Mouse (Mus musculus) liver, postnatal 0 days (tissue): ENCODE data around the gene Acsl6. TPM values are rescaled to one million over a fixed set of nuclear protein-coding genes. Genes with fewer than 3 reads are reported as not detected.

Experiments used
- ATAC-seq: fragments of 200-750 bp; cut with Nextera tagmentation; 2 replicates; pipeline ENCODE4 v1.8.0; 2017; ENCODE audit warnings: mild to moderate bottlenecking, moderate library complexity
- DNase-seq: peaks from one replicate; pipeline ENCODE4 v3.0.0-alpha.2; 2016
- H3K27ac ChIP-seq: fragments of 300-500 bp; sonication (generic); 2 replicates; pipeline ENCODE4 v1.5.1; 2014; ENCODE audit warnings: antibody characterized with exemption, moderate library complexity, mild to moderate bottlenecking, low read depth
- H3K27me3 ChIP-seq: fragments of 300-500 bp; sonication (generic); 2 replicates; pipeline ENCODE4 v1.6.1; 2014; ENCODE audit warnings: low read length, control low read depth, mixed read lengths; ENCODE audit not compliant: insufficient read depth
- H3K36me3 ChIP-seq: fragments of 300-500 bp; sonication (generic); replicated peaks from 2 replicates; pipeline ENCODE4 v1.6.1; 2014; ENCODE audit warnings: mild to moderate bottlenecking, control low read depth, low read length, moderate library complexity, mixed read lengths; ENCODE audit not compliant: insufficient read depth
- H3K4me1 ChIP-seq: fragments of 300-500 bp; sonication (generic); 2 replicates; pipeline ENCODE4 v1.6.1; 2014; ENCODE audit warnings: antibody characterized with exemption, mild to moderate bottlenecking, control low read depth; ENCODE audit not compliant: insufficient read depth
- H3K4me2 ChIP-seq: fragments of 300-500 bp; sonication (generic); 2 replicates; pipeline ENCODE4 v1.6.1; 2014; ENCODE audit warnings: low read depth, mild to moderate bottlenecking, low read length, moderate library complexity, mixed read lengths
- H3K4me3 ChIP-seq: fragments of 300-500 bp; sonication (generic); 2 replicates; pipeline ENCODE4 v1.5.1; 2014; ENCODE audit warnings: low read depth, low read length
- H3K9ac ChIP-seq: fragments of 300-500 bp; sonication (generic); replicated peaks from 2 replicates; pipeline ENCODE4 v1.6.1; 2014; ENCODE audit warnings: mild to moderate bottlenecking, moderate library complexity
- H3K9me3 ChIP-seq: fragments of 300-500 bp; sonication (generic); 2 replicates; pipeline ENCODE4 v1.6.1; 2016; ENCODE audit warnings: mild to moderate bottlenecking, control low read depth, low read length, mixed read lengths
- CTCF ChIP-seq: sonication (generic); IDR thresholded peaks from 2 replicates; pipeline ENCODE4 v1.5.1; 2016; ENCODE audit warnings: antibody characterized with exemption, low read depth
- EP300 ChIP-seq: IDR thresholded peaks from 2 replicates; pipeline ENCODE4 v1.6.1; 2016; ENCODE audit warnings: antibody characterized with exemption, low read depth, mild to moderate bottlenecking
- WGBS: fragments of 180-500 bp; shearing (Covaris S2); extraction: QIAGEN DNeasy Blood & Tissue Kit; methylation state at CpG from one replicate; pipeline ENCODE4 v1.1.7; 2014; ENCODE audit not compliant: insufficient replicate concordance; 5-methylcytosine and 5-hydroxymethylcytosine counted together
- polyA plus RNA-seq: library from polyadenylated mRNA; unstranded; fragments of >200 nt; fragmentation: Nextera tagmentation; extraction: Ambion mirVana; gene quantifications from 2 replicates; pipeline ENCODE4 v1.2.1, GENCODE M21; 2015

Acsl6 gene
- polyA plus RNA-seq, 1 experiment from 2014 or later, result 0.49 TPM

- no peaks in the 10 kb centered on the region for H3K36me3 ChIP-seq
- H3K27ac ChIP-seq, result no peak overlapping the region
- 26% methylated on average over 3 of the region's 3 CpGs for WGBS
- no peak overlapping the region for H3K9ac ChIP-seq
- TF ChIP-seq CTCF, result no peak
- peak; percentile 69; the same call in 1 of the 2 replicates for TF ChIP-seq EP300
- no peak overlapping the region for H3K4me3 ChIP-seq
- H3K9me3 ChIP-seq, result no peaks in the 10 kb centered on the region
- no peak overlapping the region for H3K4me2 ChIP-seq
- no peaks in the 10 kb centered on the region for H3K4me1 ChIP-seq
- H3K27me3 ChIP-seq, result no peaks in the 10 kb centered on the region
- no peak for DNase-seq
- peak; percentile 74 for ATAC-seq
Measured at GRCm38 (mm10) chr11:54314740-54315139, 11.1 kb downstream of the Acsl6 start.

DNA sequence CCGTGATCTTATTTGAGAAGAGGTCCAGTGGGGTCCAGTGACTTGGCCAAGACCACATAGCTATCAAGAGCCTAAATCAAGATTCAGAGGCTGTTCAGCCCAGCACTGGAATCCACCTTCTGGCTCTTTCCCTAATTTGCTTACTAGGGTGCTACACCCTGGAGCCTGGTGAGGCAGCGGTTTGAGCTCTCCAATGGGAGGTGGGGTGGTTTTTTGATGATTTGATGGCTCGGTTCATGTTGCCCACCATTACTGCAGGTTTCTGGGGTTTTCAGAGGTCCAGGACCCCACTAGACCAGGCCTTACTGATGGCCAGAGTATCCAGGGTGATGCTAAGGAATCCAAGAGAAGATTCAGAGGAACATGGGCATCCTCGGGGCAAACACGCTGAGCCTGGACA, 11.7 kb downstream of the Acsl6 start:
- Histone ChIP-seq H3K9ac (no peak overlapping the region), H3K4me2 (no peak overlapping the region), H3K4me3 (no peak overlapping the region), H3K27me3 (no peaks in the 10 kb centered on the region), H3K4me1 (no peaks in the 10 kb centered on the region), H3K27ac (no peak overlapping the region), H3K9me3 (no peaks in the 10 kb centered on the region), H3K36me3 (no peaks in the 10 kb centered on the region)
- TF ChIP-seq EP300 (no peak), CTCF (no peak)
- no peak for DNase-seq
- WGBS, result 73% methylated on average over 5 of the region's 5 CpGs
- ATAC-seq, result no peak

GRCm38 (mm10) chr11:54317361-54317760, 13.8 kb downstream of the Acsl6 start:
- no peak overlapping the region for H3K4me2 ChIP-seq
- ATAC-seq (no peak), DNase-seq (no peak)
- no peak overlapping the region for H3K9ac ChIP-seq
- no peak overlapping the region for H3K27ac ChIP-seq
- H3K27me3 ChIP-seq, result no peaks in the 10 kb centered on the region
- no peaks in the 10 kb centered on the region for H3K4me1 ChIP-seq
- H3K4me3 ChIP-seq, result no peak overlapping the region
- TF ChIP-seq EP300 (no peak), CTCF (no peak)
- H3K36me3 ChIP-seq, result no peaks in the 10 kb centered on the region
- 76% methylated on average over 8 of the region's 8 CpGs for WGBS
- no peaks in the 10 kb centered on the region for H3K9me3 ChIP-seq

GRCm38 (mm10) chr11:54317795-54318194, 14.2 kb downstream of the Acsl6 start:
- no peak overlapping the region for H3K4me3 ChIP-seq
- WGBS, result 66% methylated on average over 3 of the region's 3 CpGs

DNA sequence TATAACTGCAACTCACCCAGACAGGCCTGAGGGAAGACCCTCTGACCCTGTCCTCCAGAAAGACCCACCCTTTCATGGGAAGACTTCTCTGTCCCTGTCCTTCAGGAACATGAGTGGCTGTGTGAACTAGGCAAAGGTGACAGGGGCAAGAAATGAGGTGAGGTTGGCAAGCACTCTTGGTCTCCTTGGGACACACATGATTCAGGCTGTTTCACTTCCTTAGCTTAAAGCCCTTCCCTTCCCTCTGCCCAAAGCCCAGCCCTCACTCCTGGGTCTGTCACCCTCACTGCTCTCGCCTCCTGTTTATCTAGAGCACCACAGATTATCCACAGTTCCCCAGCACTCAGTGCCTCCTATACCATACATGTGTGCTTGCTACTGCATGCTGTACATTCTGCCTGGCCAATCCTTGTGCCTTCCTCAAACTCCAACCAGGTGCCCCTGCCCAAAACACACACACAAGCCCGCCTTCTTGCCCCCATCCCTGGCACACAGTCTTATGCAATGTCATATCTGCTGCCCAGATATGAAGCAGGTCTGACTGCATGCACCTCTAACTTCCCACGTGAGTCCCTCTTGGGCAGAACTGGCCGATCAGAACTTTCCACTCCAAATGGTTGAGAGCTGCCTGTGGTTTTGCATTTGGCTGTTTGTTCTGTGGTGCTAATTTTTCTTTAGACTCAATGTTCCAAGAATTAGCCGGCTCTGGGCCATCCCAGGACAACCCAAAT, 18.4 kb downstream of the Acsl6 start:
- Histone ChIP-seq H3K27ac (no peak overlapping the region), H3K9me3 (no peaks in the 10 kb centered on the region), H3K4me3 (no peak overlapping the region), H3K4me2 (no peak overlapping the region), H3K36me3 (no peaks in the 10 kb centered on the region), H3K9ac (no peak overlapping the region), H3K27me3 (no peaks in the 10 kb centered on the region), H3K4me1 (no peaks in the 10 kb centered on the region)
- DNase-seq (no peak), ATAC-seq (no peak)
- WGBS, result 54% methylated on average over 5 of the region's 5 CpGs
- TF ChIP-seq EP300 (no peak), CTCF (no peak)

More at GRCm38 (mm10) chr11:54317795-54318194, 14.2 kb downstream of the Acsl6 start:
- no peaks in the 10 kb centered on the region for H3K27me3 ChIP-seq
- ATAC-seq (no peak), DNase-seq (no peak)
- H3K4me2 ChIP-seq, result no peak overlapping the region
- no peak overlapping the region for H3K9ac ChIP-seq
- H3K27ac ChIP-seq, result no peak overlapping the region
- no peaks in the 10 kb centered on the region for H3K9me3 ChIP-seq
- TF ChIP-seq CTCF (no peak), EP300 (no peak)
- no peaks in the 10 kb centered on the region for H3K4me1 ChIP-seq
- no peaks in the 10 kb centered on the region for H3K36me3 ChIP-seq

GRCm38 (mm10) chr11:54331463-54332183, 28.0 kb downstream of the Acsl6 start:
- Histone ChIP-seq H3K4me3 (no peak overlapping the region), H3K27ac (no peak overlapping the region), H3K4me2 (no peak overlapping the region), H3K36me3 (no peaks in the 10 kb centered on the region), H3K27me3 (no peaks in the 10 kb centered on the region), H3K9ac (no peak overlapping the region), H3K9me3 (no peaks in the 10 kb centered on the region), H3K4me1 (no peaks in the 10 kb centered on the region)
- TF ChIP-seq CTCF, result no peak
- no peak for TF ChIP-seq EP300
- DNase-seq (no peak), ATAC-seq (no peak)
- WGBS, result 74% methylated on average over 10 of the region's 10 CpGs
